Comparison of ENCODE assay signal across 8 mouse cellular contexts in the genomic region with DNA sequence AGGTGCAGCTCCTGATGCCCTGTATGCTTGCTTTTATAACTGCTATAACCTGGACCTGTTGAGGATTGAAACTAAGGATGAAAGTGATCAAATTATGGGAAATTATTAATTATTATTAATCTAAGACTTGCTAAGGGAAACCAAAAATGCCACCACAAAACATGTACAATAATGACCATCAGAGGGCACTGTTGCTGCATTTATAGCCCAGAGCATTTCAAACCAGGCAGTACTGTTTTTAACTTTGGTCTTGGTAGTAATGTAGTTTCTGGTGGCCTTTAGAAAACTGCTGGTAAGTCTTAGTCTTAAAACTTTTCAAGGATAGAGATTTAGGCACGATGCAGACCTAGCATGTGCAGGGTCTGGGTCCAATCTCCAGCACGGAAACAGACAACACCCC. TPM values are rescaled to one million over a fixed set of nuclear protein-coding genes. Genes with fewer than 3 reads are reported as not detected.
A peak's percentile ranks its signal among the peaks of the same experiment; 100 is the strongest.
DNase-seq lines count a peak whose midpoint lies in the region; ATAC-seq and TF ChIP-seq lines count a peak whose summit lies in the region.

No protein-coding gene starts in this region.

- H3K4me1 ChIP-seq in liver, adult 2 months (ENCODE audit: control insufficient read depth, insufficient read depth, low read length): peaks cover 9% of the 10 kb centered on the region
- H3K4me1 ChIP-seq in liver, embryonic 12.5 days: peaks cover 38% of the 10 kb centered on the region
- H3K4me1 ChIP-seq in liver, embryonic 14.5 days (replicated peaks; ENCODE audit: control insufficient read depth in 2 of 2, insufficient read depth in 2 of 2, low read length in 1 of 2): peaks cover 0 to 2% of the 10 kb centered on the region in 2 experiments; a peak in 1 of 4 replicates

- no peaks in the 10 kb centered on the region for H3K36me3 ChIP-seq in liver, adult 2 months (ENCODE audit: control insufficient read depth, insufficient read depth, low read length)
- no peaks in the 10 kb centered on the region for H3K36me3 ChIP-seq in liver, embryonic 12.5 days
- H3K36me3 ChIP-seq in liver, embryonic 14.5 days (replicated peaks; ENCODE audit: control insufficient read depth, insufficient read depth, low read depth): no peaks in the 10 kb centered on the region

- peaks cover 5% of the 10 kb centered on the region; the same call in 1 of the 2 replicates for H3K79me2 ChIP-seq in liver, adult 2 months (ENCODE audit: control insufficient read depth, insufficient read depth, low read length)

- no peaks in the 10 kb centered on the region for H3K27me3 ChIP-seq in liver, adult 2 months (ENCODE audit: control insufficient read depth, insufficient read depth, low read length)
- no peaks in the 10 kb centered on the region for H3K27me3 ChIP-seq in liver, embryonic 12.5 days (replicated peaks)
- no peaks in the 10 kb centered on the region for H3K27me3 ChIP-seq in liver, embryonic 14.5 days (ENCODE audit: control insufficient read depth, insufficient read depth, low read length)

- H3K9me3 ChIP-seq in liver, embryonic 12.5 days (replicated peaks): no peaks in the 10 kb centered on the region
- H3K9me3 ChIP-seq in liver, embryonic 14.5 days (ENCODE audit: control insufficient read depth, low read length): no peaks in the 10 kb centered on the region

- WGBS in liver, adult 2 months: 45% methylated on average over 2 of the region's 2 CpGs
- whole genome bisulfite sequencing in liver, embryonic 12.5 days (ENCODE audit: insufficient replicate concordance): 33% methylated on average over 2 of the region's 2 CpGs
- WGBS in liver, embryonic 14.5 days (ENCODE audit: insufficient replicate concordance): 42% methylated on average over 2 of the region's 2 CpGs

- H3K4me3 ChIP-seq in liver, adult 2 months (ENCODE audit: insufficient read depth, low read depth, low read length): no peak overlapping the region
- H3K4me3 ChIP-seq in liver, embryonic 12.5 days: no peak overlapping the region
- H3K4me3 ChIP-seq in liver, embryonic 14.5 days (ENCODE audit: insufficient read depth in 1 of 2, low read depth in 2 of 2, low read length in 2 of 2): no peak overlapping the region

- no peak overlapping the region for H3K4me2 ChIP-seq in liver, embryonic 12.5 days
- H3K4me2 ChIP-seq in liver, embryonic 14.5 days (ENCODE audit: low read depth): no peak overlapping the region

- H3K9ac ChIP-seq in liver, adult 2 months (ENCODE audit: low read depth, low read length): no peak overlapping the region
- no peak overlapping the region for H3K9ac ChIP-seq in liver, embryonic 12.5 days
- no peak overlapping the region for H3K9ac ChIP-seq in liver, embryonic 14.5 days (replicated peaks)

- ATAC-seq in liver, embryonic 12.5 days: no peak
- ATAC-seq in liver, embryonic 14.5 days (ENCODE audit: insufficient read depth): no peak

- TF ChIP-seq POLR2A in liver, adult 2 months (IDR thresholded peaks at IDR 0.05; ENCODE audit: extremely low read depth, insufficient read depth, low read length): no peak

- peak; percentile 58 for DNase-seq in adrenal gland, adult 2 months
- DNase-seq in adrenal gland, postnatal 4 days (ENCODE audit: low spot score in 2 of 2): no peak
- DNase-seq in liver, adult 2 months (ENCODE audit: extremely low read depth, low read depth, low spot score): peak; percentile 69
- peak; percentile 86 for DNase-seq in brain, adult 2 months (ENCODE audit: low read depth, low spot score)
- peak; percentile 44 for DNase-seq in fibroblast of lung, adult 2 months (ENCODE audit: low read depth)
- peak; percentile 55 to 61 (median 56) for DNase-seq in liver, embryonic 14.5 days (ENCODE audit: low read depth in 3 of 3, low spot score in 3 of 3)
- DNase-seq in telencephalon, adult 2 months (ENCODE audit: low read depth, low spot score): peak; percentile 62

- H3K27ac ChIP-seq in liver, adult 2 months (replicated peaks; ENCODE audit: insufficient read depth, low read depth, low read length): no peak overlapping the region
- H3K27ac ChIP-seq in liver, embryonic 12.5 days: no peak overlapping the region
- no peak overlapping the region for H3K27ac ChIP-seq in liver, embryonic 14.5 days

- peak; percentile 18; the same call in 1 of the 2 replicates for TF ChIP-seq EP300 in liver, embryonic 14.5 days (IDR thresholded peaks at IDR 0.05; ENCODE audit: low read depth)

- TF ChIP-seq CTCF in liver, adult 2 months (IDR thresholded peaks at IDR 0.05; ENCODE audit: low read depth, low read length): peak; percentile 67
- TF ChIP-seq CTCF in liver, embryonic 14.5 days (IDR thresholded peaks at IDR 0.05; ENCODE audit: low read depth): peak; percentile 73

RNA-seq across cellular contexts. Expression of a gene that starts 3.7 kb away (rescaled TPM):
- total RNA-seq in adrenal gland, adult 2 months (2021): 10 to 100 TPM; 53.6 to 63.5 TPM
- polyA plus RNA-seq in adrenal gland, adult 2 months (2012; rRNA removed): 29.4 and 125 TPM in 2 replicates
- total RNA-seq in adrenal gland, postnatal 4 days (2021): 10 to 100 TPM; 68.2 to 70.2 TPM
- 33.4 and 36.8 TPM in 2 replicates for total RNA-seq in liver, adult 2 months (2014; rRNA removed)
- 27.8 and 34.4 TPM in 2 replicates for polyA plus RNA-seq in liver, adult 2 months (2012; rRNA removed)
- 22.3 and 24.2 TPM in 2 replicates for polyA plus RNA-seq in liver, embryonic 12.5 days (2016; fragmentation: Nextera tagmentation; extraction: Ambion mirVana)
- polyA plus RNA-seq in liver, embryonic 14.5 days (2012; rRNA removed): 10.7 and 12.9 TPM in 2 replicates
- polyA plus RNA-seq in liver, embryonic 14.5 days (2014; fragmentation: Nextera tagmentation; extraction: Ambion mirVana): 11.6 and 12.2 TPM in 2 replicates

Comparison
In these comparisons a context has a peak if more than half of its experiments do, and no peak if none do; other contexts are left out.
1. DNase-seq: peak in adrenal gland, adult 2 months (single experiment), liver, adult 2 months (single experiment), brain, adult 2 months (single experiment), fibroblast of lung, adult 2 months (single experiment), liver, embryonic 14.5 days (3 of 3) and telencephalon, adult 2 months (single experiment); none in adrenal gland, postnatal 4 days (0 of 2).